Mouse (Mus musculus): ENCODE measurements around the gene Snx10.
A peak's percentile ranks its signal among the peaks of the same experiment; 100 is the strongest.

The Snx10 gene

GRCm38 (mm10) chr6:51533467-51534200 is 9.9 kb downstream of the Snx10 start:
- DNase-seq (ENCODE audit: low read depth, low spot score): no peak

GRCm38 (mm10) chr6:51535571-51535970 is 11.9 kb downstream of the Snx10 start:
- DNase-seq (ENCODE audit: low read depth, low spot score): no peak

- DNase-seq (ENCODE audit: low read depth, low spot score): no peak
Observed at GRCm38 (mm10) chr6:51540525-51540924, 16.8 kb downstream of the Snx10 start.

GRCm38 (mm10) chr6:51541422-51541821 is 17.7 kb downstream of the Snx10 start:
- DNase-seq (ENCODE audit: low read depth, low spot score): no peak

GRCm38 (mm10) chr6:51542147-51542546 is 18.4 kb downstream of the Snx10 start:
- DNase-seq (ENCODE audit: low read depth, low spot score): no peak

GRCm38 (mm10) chr6:51543639-51544117 is 20.0 kb downstream of the Snx10 start:
- no peak for DNase-seq (ENCODE audit: low read depth, low spot score)

GRCm38 (mm10) chr6:51544118-51544681 is 20.5 kb downstream of the Snx10 start:
- peak; percentile 42 for DNase-seq (ENCODE audit: low read depth, low spot score)

- DNase-seq (ENCODE audit: low read depth, low spot score): peak; percentile 59
Observed at GRCm38 (mm10) chr6:51545219-51545859, 21.6 kb downstream of the Snx10 start.

GRCm38 (mm10) chr6:51546085-51546484 is 22.4 kb downstream of the Snx10 start:
- peak; percentile 32 for DNase-seq (ENCODE audit: low read depth, low spot score)

- DNase-seq (ENCODE audit: low read depth, low spot score): no peak
Observed at GRCm38 (mm10) chr6:51548757-51549156, 25.1 kb downstream of the Snx10 start.

GRCm38 (mm10) chr6:51551267-51551802 is 27.6 kb downstream of the Snx10 start:
- no peak for DNase-seq (ENCODE audit: low read depth, low spot score)

- DNase-seq (ENCODE audit: low read depth, low spot score): no peak
Observed at GRCm38 (mm10) chr6:51556562-51556961, 32.9 kb downstream of the Snx10 start.

GRCm38 (mm10) chr6:51558311-51558710 is 34.6 kb downstream of the Snx10 start:
- peak; percentile 42 for DNase-seq (ENCODE audit: low read depth, low spot score)

- no peak for DNase-seq (ENCODE audit: low read depth, low spot score)
Observed at GRCm38 (mm10) chr6:51566771-51567680, 43.3 kb downstream of the Snx10 start.

GRCm38 (mm10) chr6:51569086-51569485 is 45.4 kb downstream of the Snx10 start:
- no peak for DNase-seq (ENCODE audit: low read depth, low spot score)

GRCm38 (mm10) chr6:51573136-51573535 is 49.4 kb downstream of the Snx10 start:
- no peak for DNase-seq (ENCODE audit: low read depth, low spot score)

GRCm38 (mm10) chr6:51574132-51574531 is 50.4 kb downstream of the Snx10 start:
- no peak for DNase-seq (ENCODE audit: low read depth, low spot score)

GRCm38 (mm10) chr6:51578415-51578814 is 54.7 kb downstream of the Snx10 start:
- DNase-seq (ENCODE audit: low read depth, low spot score): no peak

GRCm38 (mm10) chr6:51580040-51580680 is 56.5 kb downstream of the Snx10 start:
- peak; percentile 83 for DNase-seq (ENCODE audit: low read depth, low spot score)

GRCm38 (mm10) chr6:51581418-51581817 is 57.7 kb downstream of the Snx10 start:
- no peak for DNase-seq (ENCODE audit: low read depth, low spot score)

- no peak for DNase-seq (ENCODE audit: low read depth, low spot score)
Observed at GRCm38 (mm10) chr6:51582051-51582450, 58.4 kb downstream of the Snx10 start.
